Mouse (Mus musculus) neural tube, embryonic 11.5 days (tissue): ENCODE results near the gene Gfy. TPM values are rescaled to one million over a fixed set of nuclear protein-coding genes. Genes with fewer than 3 reads are reported as not detected.

ENCODE experiments used
- ATAC-seq: fragments of 200-750 bp; cut with Nextera tagmentation; 2 replicates; pipeline ENCODE4 v1.8.0; 2017; ENCODE audit warnings: moderate number of reproducible peaks, mild to moderate bottlenecking, moderate TSS enrichment, moderate library complexity; ENCODE audit not compliant: insufficient read depth, low FRiP score, low TSS enrichment
- DNase-seq: peaks from one replicate; pipeline ENCODE4 v3.0.0-alpha.2; 2015; ENCODE audit warnings: low spot score
- H3K27ac ChIP-seq: fragments of 300-500 bp; sonication (generic); 2 replicates; pipeline ENCODE4 v1.5.1; 2014; ENCODE audit warnings: low read depth, mild to moderate bottlenecking, low read length
- H3K27me3 ChIP-seq: fragments of 300-500 bp; sonication (generic); 2 replicates; pipeline ENCODE4 v1.6.1; 2014; ENCODE audit warnings: mild to moderate bottlenecking, low read length, mixed read lengths; ENCODE audit not compliant: control insufficient read depth, insufficient read depth
- H3K36me3 ChIP-seq: fragments of 300-500 bp; sonication (generic); 2 replicates; pipeline ENCODE4 v1.6.1; 2014; ENCODE audit warnings: mild to moderate bottlenecking, low read length, moderate library complexity, mixed read lengths; ENCODE audit not compliant: control insufficient read depth, insufficient read depth
- H3K4me1 ChIP-seq: fragments of 300-500 bp; sonication (generic); 2 replicates; pipeline ENCODE4 v1.6.1; 2014; ENCODE audit warnings: low read length, mixed read lengths; ENCODE audit not compliant: control insufficient read depth, insufficient read depth
- H3K4me2 ChIP-seq: fragments of 300-500 bp; sonication (generic); 2 replicates; pipeline ENCODE4 v1.6.1; 2014; ENCODE audit warnings: low read depth, mild to moderate bottlenecking, moderate library complexity
- H3K4me3 ChIP-seq: fragments of 300-500 bp; sonication (generic); 2 replicates; pipeline ENCODE4 v1.5.1; 2014; ENCODE audit warnings: low read depth, low read length
- H3K9ac ChIP-seq: fragments of 300-500 bp; sonication (generic); 2 replicates; pipeline ENCODE4 v1.6.1; 2014; ENCODE audit warnings: mild to moderate bottlenecking, low read length
- H3K9me3 ChIP-seq: fragments of 300-500 bp; sonication (generic); 2 replicates; pipeline ENCODE4 v1.6.1; 2016; ENCODE audit warnings: low read length; ENCODE audit not compliant: control insufficient read depth
- WGBS: fragments of 180-500 bp; shearing (Covaris S2); extraction: QIAGEN DNeasy Blood & Tissue Kit; methylation state at CpG from one replicate; pipeline ENCODE4 v1.1.7; 2014; 5-methylcytosine and 5-hydroxymethylcytosine counted together
- polyA plus RNA-seq: library from polyadenylated mRNA; unstranded; fragments of >200 nt; fragmentation: Nextera tagmentation; extraction: Ambion mirVana; gene quantifications from 2 replicates; pipeline ENCODE4 v1.2.1, GENCODE M21; 2014

Gfy gene
- polyA plus RNA-seq: not detected in 2 replicates

DNA sequence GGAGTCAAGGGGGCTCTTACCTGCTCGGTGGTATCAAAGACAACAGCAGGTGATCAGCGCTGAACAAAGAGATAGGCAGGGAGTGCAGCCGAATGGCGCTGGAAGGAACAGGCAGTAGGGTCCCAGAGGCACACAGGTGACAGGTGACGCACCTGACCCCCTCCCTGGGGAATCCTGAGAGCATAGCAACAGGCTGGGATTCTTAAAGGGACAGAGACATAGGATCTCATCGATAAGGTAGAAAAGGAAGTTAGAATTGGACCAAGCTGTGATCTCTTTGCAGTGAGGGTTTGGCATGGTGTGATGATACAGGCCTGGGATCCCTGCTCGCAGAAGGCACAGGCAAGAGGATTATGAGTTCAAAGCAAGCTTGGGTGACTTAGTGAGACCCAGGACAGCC is at the start of gene Gfy:
Gene Gfy (minus strand): TSS at position 101 of the 400 bp plus-strand sequence.
- WGBS: 30% methylated on average over 7 of the region's 7 CpGs
- ATAC-seq (no peak), DNase-seq (no peak)
- H3K9me3 ChIP-seq: no peaks in the 10 kb centered on the region
- H3K4me2 ChIP-seq: no peak within 1 kb of the TSS
- H3K36me3 ChIP-seq: no peaks in the 10 kb centered on the region
- H3K9ac ChIP-seq: no peak within 1 kb of the TSS
- H3K4me3 ChIP-seq: no peak within 1 kb of the TSS
- peaks cover 14% of the 10 kb centered on the region for H3K4me1 ChIP-seq
- no peak within 1 kb of the TSS for H3K27ac ChIP-seq
- peaks cover 100% of the 10 kb centered on the region for H3K27me3 ChIP-seq

GRCm38 (mm10) chr7:45229046-45229445 is 49.7 kb upstream of the Gfy start:
- DNase-seq: no peak
- WGBS: 94% methylated on average over 8 of the region's 8 CpGs

GRCm38 (mm10) chr7:45228548-45228947 is 49.2 kb upstream of the Gfy start:
- ATAC-seq (no peak), DNase-seq (no peak)
- Histone ChIP-seq H3K4me2 (no peak overlapping the region), H3K9me3 (no peaks in the 10 kb centered on the region), H3K4me3 (no peak overlapping the region), H3K36me3 (peaks cover 43% of the 10 kb centered on the region), H3K27ac (no peak overlapping the region), H3K27me3 (no peaks in the 10 kb centered on the region), H3K4me1 (peaks cover 5% of the 10 kb centered on the region; the same call in 1 of the 2 replicates), H3K9ac (no peak overlapping the region)
- 94% methylated on average over 18 of the region's 18 CpGs for WGBS

More at GRCm38 (mm10) chr7:45229046-45229445, 49.7 kb upstream of the Gfy start:
- no peak overlapping the region for H3K27ac ChIP-seq
- no peak overlapping the region for H3K4me2 ChIP-seq
- no peak overlapping the region for H3K4me3 ChIP-seq
- ATAC-seq: no peak
- H3K27me3 ChIP-seq: no peaks in the 10 kb centered on the region
- no peak overlapping the region for H3K9ac ChIP-seq
- peaks cover 40% of the 10 kb centered on the region for H3K36me3 ChIP-seq
- peaks cover 10% of the 10 kb centered on the region for H3K4me1 ChIP-seq
- no peaks in the 10 kb centered on the region for H3K9me3 ChIP-seq

DNA sequence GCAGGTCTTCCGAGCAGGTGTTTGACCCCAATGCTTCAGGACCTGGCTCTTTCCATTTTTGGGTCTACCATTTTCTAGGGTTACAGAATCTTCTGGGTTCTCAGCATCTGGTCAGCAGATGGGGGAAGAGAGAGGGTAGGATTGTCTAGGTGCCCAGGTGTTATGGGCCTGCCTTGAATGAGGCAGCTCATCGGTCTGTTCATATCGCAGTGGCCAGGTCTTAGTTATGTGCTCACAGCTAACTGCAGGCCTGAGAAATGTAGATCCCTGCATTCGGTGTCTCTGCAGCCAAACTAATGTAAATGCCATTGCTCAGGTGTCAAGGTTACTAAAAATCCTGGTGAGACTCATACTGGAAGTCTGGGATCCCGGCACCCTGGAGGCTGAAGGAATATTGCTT is 47.1 kb upstream of the Gfy start:
- no peak for ATAC-seq
- H3K36me3 ChIP-seq: peaks cover 38% of the 10 kb centered on the region

GRCm38 (mm10) chr7:45224826-45225225 is 45.5 kb upstream of the Gfy start:
- 93% methylated on average over 7 of the region's 7 CpGs for WGBS
- Histone ChIP-seq H3K4me1 (no peaks in the 10 kb centered on the region), H3K9me3 (no peaks in the 10 kb centered on the region), H3K4me3 (no peak overlapping the region), H3K36me3 (peaks cover 43% of the 10 kb centered on the region), H3K9ac (no peak overlapping the region), H3K27ac (no peak overlapping the region), H3K27me3 (no peaks in the 10 kb centered on the region), H3K4me2 (no peak overlapping the region)
- DNase-seq (no peak), ATAC-seq (no peak)

More for the DNA sequence above, 47.1 kb upstream of the Gfy start:
- no peak overlapping the region for H3K27ac ChIP-seq
- no peaks in the 10 kb centered on the region for H3K4me1 ChIP-seq
- WGBS: 96% methylated on average over 5 of the region's 5 CpGs
- no peak for DNase-seq
- no peak overlapping the region for H3K4me2 ChIP-seq
- H3K9me3 ChIP-seq: no peaks in the 10 kb centered on the region
- H3K4me3 ChIP-seq: no peak overlapping the region
- no peak overlapping the region for H3K9ac ChIP-seq
- H3K27me3 ChIP-seq: no peaks in the 10 kb centered on the region

DNA sequence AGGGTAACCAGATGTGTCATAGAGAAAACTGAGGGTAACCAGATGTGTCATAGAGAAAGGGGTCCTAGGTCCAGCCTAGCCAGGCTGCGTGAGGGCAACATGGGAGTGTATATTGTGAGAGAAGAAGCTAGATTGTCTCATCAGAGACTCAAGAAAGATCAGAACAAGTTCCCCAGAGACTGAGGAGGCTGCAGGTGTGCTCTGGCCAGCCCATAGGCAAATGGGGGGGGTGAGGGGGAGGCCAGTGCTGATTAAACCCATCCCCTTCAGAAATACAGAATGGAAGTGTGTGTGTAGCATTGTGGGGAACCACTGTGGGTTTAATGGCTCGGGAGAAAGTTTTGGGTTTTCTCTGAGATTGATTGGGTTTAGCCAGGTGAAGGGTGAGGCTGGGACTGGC is 42.3 kb upstream of the Gfy start:
- Histone ChIP-seq H3K36me3 (peaks cover 35% of the 10 kb centered on the region), H3K4me1 (peaks cover 13% of the 10 kb centered on the region), H3K4me2 (no peak overlapping the region), H3K9me3 (no peaks in the 10 kb centered on the region), H3K9ac (no peak overlapping the region), H3K27me3 (no peaks in the 10 kb centered on the region), H3K4me3 (no peak overlapping the region), H3K27ac (no peak overlapping the region)
- 84% methylated on average over 2 of the region's 2 CpGs for WGBS
- ATAC-seq (no peak), DNase-seq (no peak)

DNA sequence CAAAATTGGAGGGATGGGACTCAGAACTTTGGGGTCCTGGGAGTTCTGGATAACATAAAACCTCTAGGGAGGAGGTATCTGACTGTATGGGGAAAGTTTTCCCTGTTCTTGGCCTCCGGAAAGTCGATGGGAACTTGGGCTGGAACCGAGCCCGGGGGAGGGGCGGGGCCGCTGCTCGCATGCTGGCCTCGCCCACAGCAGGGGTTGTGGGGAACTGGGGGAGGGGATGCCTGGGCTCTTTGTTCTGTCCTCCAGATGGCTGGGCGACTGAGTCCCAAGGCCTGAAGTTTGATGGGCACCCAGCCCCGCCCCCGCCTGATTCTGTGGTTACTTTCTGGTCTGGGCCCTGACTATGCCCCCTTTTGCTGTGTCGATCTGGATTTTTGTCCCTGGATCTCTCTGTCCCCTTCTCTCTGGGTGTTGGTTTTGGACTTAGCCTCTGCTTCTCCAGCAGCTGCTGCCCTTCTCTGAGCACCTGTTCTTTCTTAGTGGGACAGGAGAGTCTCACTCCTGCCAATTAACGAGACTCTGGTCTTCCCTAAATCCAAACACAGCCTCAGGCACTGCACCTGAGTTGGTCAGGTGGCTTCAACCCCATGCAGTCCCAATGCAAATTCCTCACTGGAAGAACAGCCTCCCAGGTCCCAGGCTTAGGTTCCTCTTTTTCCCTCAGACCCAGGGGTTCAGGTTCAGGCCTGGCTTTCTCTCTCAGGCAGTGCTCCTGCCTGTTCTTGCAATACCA is 37.2 kb upstream of the Gfy start:
- Histone ChIP-seq H3K4me1 (peaks cover 13% of the 10 kb centered on the region), H3K27me3 (peaks cover 9% of the 10 kb centered on the region), H3K36me3 (peaks cover 17% of the 10 kb centered on the region), H3K4me3 (peak overlapping the region; percentile 62), H3K4me2 (peak overlapping the region; percentile 79), H3K9ac (peak overlapping the region; percentile 85), H3K9me3 (no peaks in the 10 kb centered on the region), H3K27ac (peak overlapping the region; percentile 92)
- DNase-seq (peak; percentile 94), ATAC-seq (peak; percentile 82)
- 0% methylated on average over 13 of the region's 13 CpGs for WGBS

- H3K27me3 ChIP-seq: peaks cover 13% of the 10 kb centered on the region
- no peaks in the 10 kb centered on the region for H3K9me3 ChIP-seq
- peaks cover 13% of the 10 kb centered on the region for H3K4me1 ChIP-seq
- H3K36me3 ChIP-seq: peaks cover 17% of the 10 kb centered on the region
- H3K27ac ChIP-seq: peak within 1 kb of the TSS; percentile 92
- 0% methylated on average over 49 of the region's 55 CpGs for WGBS
- peak; percentile 56 for ATAC-seq
- peak; percentile 81 for DNase-seq
- peak within 1 kb of the TSS; percentile 85 for H3K9ac ChIP-seq
- peak within 1 kb of the TSS; percentile 62 for H3K4me3 ChIP-seq
- peak within 1 kb of the TSS; percentile 79 for H3K4me2 ChIP-seq
These were observed 36.5 kb upstream of the Gfy start, which contains the start of gene Tead2 for GRCm38 (mm10) chr7:45215673-45216441. Tead2 (plus strand) TSS chr7:45215753.
